Mouse (Mus musculus) heart, embryonic 15.5 days (tissue): ENCODE data around the gene Gpbar1. TPM values are rescaled to one million over a fixed set of nuclear protein-coding genes. Genes with fewer than 3 reads are reported as not detected.
"Not testable (repeated sequence)": the region's sequence is repeated elsewhere in the genome, so short reads cannot be mapped to it uniquely, and the experiment has no call there.

Experiments
- ATAC-seq: fragments of 200-750 bp; cut with Nextera tagmentation; replicated peaks from 2 replicates; pipeline ENCODE4 v1.8.0; 2017; ENCODE audit warnings: low read depth, moderate TSS enrichment; ENCODE audit not compliant: insufficient number of reproducible peaks, insufficient read depth, low FRiP score
- H3K27ac ChIP-seq: fragments of 300-500 bp; sonication (generic); 2 replicates; pipeline ENCODE4 v1.5.1; 2015; ENCODE audit warnings: mild to moderate bottlenecking, inconsistent platforms
- H3K27me3 ChIP-seq: fragments of 300-500 bp; sonication (generic); 2 replicates; pipeline ENCODE4 v1.6.1; 2015; ENCODE audit warnings: inconsistent platforms
- H3K36me3 ChIP-seq: fragments of 300-500 bp; sonication (generic); 2 replicates; pipeline ENCODE4 v1.6.1; 2015; ENCODE audit warnings: mild to moderate bottlenecking, inconsistent platforms
- H3K4me1 ChIP-seq: fragments of 300-500 bp; sonication (generic); replicated peaks from 2 replicates; pipeline ENCODE4 v1.6.1; 2015; ENCODE audit warnings: inconsistent platforms
- H3K4me2 ChIP-seq: fragments of 300-500 bp; sonication (generic); 2 replicates; pipeline ENCODE4 v1.6.1; 2015; ENCODE audit warnings: inconsistent platforms, mild to moderate bottlenecking, moderate library complexity
- H3K4me3 ChIP-seq: fragments of 300-500 bp; sonication (generic); 2 replicates; pipeline ENCODE4 v1.5.1; 2015; ENCODE audit warnings: mild to moderate bottlenecking, inconsistent platforms
- H3K9ac ChIP-seq: fragments of 300-500 bp; sonication (generic); 2 replicates; pipeline ENCODE4 v1.6.1; 2015; ENCODE audit warnings: mild to moderate bottlenecking, inconsistent platforms
- H3K9me3 ChIP-seq: fragments of 300-500 bp; sonication (generic); replicated peaks from 2 replicates; pipeline ENCODE4 v1.6.1; 2016; ENCODE audit warnings: inconsistent platforms
- WGBS: fragments of 180-500 bp; shearing (Covaris S2); methylation state at CpG from one replicate; pipeline ENCODE4 v1.1.7; 2015; ENCODE audit warnings: mixed read lengths; 5-methylcytosine and 5-hydroxymethylcytosine counted together
- polyA plus RNA-seq: library from polyadenylated mRNA; unstranded; fragments of >200 nt; fragmentation: Nextera tagmentation; extraction: Ambion mirVana; gene quantifications from 2 replicates; pipeline ENCODE4 v1.2.1, GENCODE M21; 2015

The Gpbar1 gene
- polyA plus RNA-seq, 1 experiment from 2014 or later = 0.34 TPM

- H3K9me3 ChIP-seq = no peaks in the 10 kb centered on the region
- no peaks in the 10 kb centered on the region for H3K27me3 ChIP-seq
- no peak overlapping the region for H3K4me2 ChIP-seq
- no peak overlapping the region for H3K9ac ChIP-seq
- no peak overlapping the region for H3K4me3 ChIP-seq
- 100% methylated on average over 1 of the region's 1 CpGs for WGBS
- H3K36me3 ChIP-seq = no peaks in the 10 kb centered on the region
- no peak for ATAC-seq
- H3K27ac ChIP-seq = no peak overlapping the region
- peaks cover 32% of the 10 kb centered on the region for H3K4me1 ChIP-seq
These were observed 28.8 kb downstream of the Gpbar1 start for GRCm38 (mm10) chr1:74307146-74307545.

GRCm38 (mm10) chr1:74308001-74308964 lies 29.9 kb downstream of the Gpbar1 start:
- H3K27me3 ChIP-seq = no peaks in the 10 kb centered on the region
- no peak overlapping the region for H3K4me3 ChIP-seq
- H3K9me3 ChIP-seq = no peaks in the 10 kb centered on the region
- H3K9ac ChIP-seq = no peak overlapping the region
- no peak overlapping the region for H3K4me2 ChIP-seq
- H3K36me3 ChIP-seq = no peaks in the 10 kb centered on the region
- peaks cover 32% of the 10 kb centered on the region for H3K4me1 ChIP-seq
- WGBS = 75% methylated on average over 10 of the region's 10 CpGs
- peak overlapping the region; percentile 6; the same call in 1 of the 2 replicates for H3K27ac ChIP-seq
- no peak for ATAC-seq

- H3K4me2 ChIP-seq = peak overlapping the region; percentile 26; the same call in 1 of the 2 replicates
- H3K9me3 ChIP-seq = no peaks in the 10 kb centered on the region
- 0 out of 2 replicates have a peak overlapping the region, but pooled peaks have one; percentile 7 for H3K9ac ChIP-seq
- ATAC-seq = peak; percentile 53
- H3K27ac ChIP-seq = peak overlapping the region; percentile 79
- WGBS = 21% methylated on average over 3 of the region's 3 CpGs
- H3K4me3 ChIP-seq = no peak overlapping the region
- peaks cover 32% of the 10 kb centered on the region for H3K4me1 ChIP-seq
- H3K36me3 ChIP-seq = no peaks in the 10 kb centered on the region
- H3K27me3 ChIP-seq = no peaks in the 10 kb centered on the region
These were observed 31.4 kb downstream of the Gpbar1 start for GRCm38 (mm10) chr1:74309767-74310166.

GRCm38 (mm10) chr1:74313049-74313692 lies 34.8 kb downstream of the Gpbar1 start:
- WGBS = under 1% methylated on average over 3 of the region's 3 CpGs
- H3K4me3 ChIP-seq = no peak overlapping the region
- H3K36me3 ChIP-seq = no peaks in the 10 kb centered on the region
- H3K4me1 ChIP-seq = peaks cover 30% of the 10 kb centered on the region
- H3K4me2 ChIP-seq = no peak overlapping the region
- ATAC-seq = no peak
- H3K9ac ChIP-seq = no peak overlapping the region
- H3K9me3 ChIP-seq = no peaks in the 10 kb centered on the region
- H3K27ac ChIP-seq = peak overlapping the region; percentile 45; the same call in 1 of the 2 replicates
- H3K27me3 ChIP-seq = no peaks in the 10 kb centered on the region

GRCm38 (mm10) chr1:74314796-74315195 lies 36.4 kb downstream of the Gpbar1 start:
- 75% methylated on average over 3 of the region's 3 CpGs for WGBS
- Histone ChIP-seq H3K4me1 (peaks cover 25% of the 10 kb centered on the region), H3K9me3 (no peaks in the 10 kb centered on the region), H3K36me3 (no peaks in the 10 kb centered on the region), H3K4me2 (no peak overlapping the region), H3K27me3 (no peaks in the 10 kb centered on the region), H3K9ac (no peak overlapping the region), H3K4me3 (no peak overlapping the region), H3K27ac (no peak overlapping the region)
- no peak for ATAC-seq

GRCm38 (mm10) chr1:74316114-74316827 lies 37.9 kb downstream of the Gpbar1 start:
- Histone ChIP-seq H3K9ac (no peak overlapping the region), H3K27ac (peak overlapping the region; percentile 31; the same call in 1 of the 2 replicates), H3K4me3 (no peak overlapping the region), H3K9me3 (no peaks in the 10 kb centered on the region), H3K36me3 (no peaks in the 10 kb centered on the region), H3K27me3 (no peaks in the 10 kb centered on the region), H3K4me1 (peaks cover 24% of the 10 kb centered on the region), H3K4me2 (no peak overlapping the region)
- ATAC-seq = no peak
- 74% methylated on average over 4 of the region's 4 CpGs for WGBS

GRCm38 (mm10) chr1:74318711-74319110 lies 40.4 kb downstream of the Gpbar1 start:
- Histone ChIP-seq H3K9ac (no peak overlapping the region), H3K4me3 (no peak overlapping the region), H3K9me3 (no peaks in the 10 kb centered on the region), H3K36me3 (no peaks in the 10 kb centered on the region), H3K27me3 (no peaks in the 10 kb centered on the region), H3K4me1 (peaks cover 22% of the 10 kb centered on the region), H3K27ac (no peak overlapping the region), H3K4me2 (no peak overlapping the region)
- WGBS = 85% methylated on average over 3 of the region's 3 CpGs
- no peak for ATAC-seq

GRCm38 (mm10) chr1:74321396-74321795 lies 43.0 kb downstream of the Gpbar1 start:
- ATAC-seq = no peak
- Histone ChIP-seq H3K4me2 (no peak overlapping the region), H3K9ac (no peak overlapping the region), H3K27ac (peak overlapping the region; percentile 62), H3K36me3 (no peaks in the 10 kb centered on the region), H3K27me3 (no peaks in the 10 kb centered on the region), H3K4me1 (peaks cover 20% of the 10 kb centered on the region), H3K4me3 (no peak overlapping the region), H3K9me3 (no peaks in the 10 kb centered on the region)
- 42% methylated on average over 3 of the region's 3 CpGs for WGBS

GRCm38 (mm10) chr1:74326916-74327315 lies 48.6 kb downstream of the Gpbar1 start:
- H3K9me3 ChIP-seq, ATAC-seq, H3K4me2 ChIP-seq, H3K9ac ChIP-seq, H3K27me3 ChIP-seq, H3K4me3 ChIP-seq, H3K36me3 ChIP-seq, H3K27ac ChIP-seq: not testable (repeated sequence)
- H3K4me1 ChIP-seq = peaks cover 30% of the 10 kb centered on the region
- 75% methylated on average over 2 of the region's 2 CpGs for WGBS
